Mouse (Mus musculus) midbrain, embryonic 14.5 days (tissue): ENCODE data around the gene Tmem87b. TPM values are rescaled to one million over a fixed set of nuclear protein-coding genes. Genes with fewer than 3 reads are reported as not detected.

ENCODE experiments used
- ATAC-seq: fragments of 200-750 bp; cut with Nextera tagmentation; 2 replicates; pipeline ENCODE4 v1.8.0; 2017; ENCODE audit warnings: moderate number of reproducible peaks, moderate library complexity; ENCODE audit not compliant: low FRiP score, low TSS enrichment
- DNase-seq: peaks from one replicate; pipeline ENCODE4 v3.0.0-alpha.2; 2015
- H3K27ac ChIP-seq: fragments of 300-500 bp; sonication (generic); replicated peaks from 2 replicates; pipeline ENCODE4 v1.5.1; 2014; ENCODE audit warnings: mild to moderate bottlenecking, low read depth, low read length, moderate library complexity
- H3K27me3 ChIP-seq: fragments of 300-500 bp; sonication (generic); 2 replicates; pipeline ENCODE4 v1.6.1; 2014; ENCODE audit warnings: low read length, control low read depth, mixed read lengths; ENCODE audit not compliant: control insufficient read depth, insufficient read depth
- H3K36me3 ChIP-seq: fragments of 300-500 bp; sonication (generic); 2 replicates; pipeline ENCODE4 v1.6.1; 2014; ENCODE audit warnings: low read length, control low read depth; ENCODE audit not compliant: control insufficient read depth, insufficient read depth
- H3K4me1 ChIP-seq: fragments of 300-500 bp; sonication (generic); 2 replicates; pipeline ENCODE4 v1.6.1; 2014; ENCODE audit warnings: mild to moderate bottlenecking, antibody characterized with exemption, low read length, control low read depth; ENCODE audit not compliant: control insufficient read depth, insufficient read depth
- H3K4me2 ChIP-seq: fragments of 300-500 bp; sonication (generic); 2 replicates; pipeline ENCODE4 v1.6.1; 2014; ENCODE audit warnings: mild to moderate bottlenecking, low read length, moderate library complexity
- H3K4me3 ChIP-seq: fragments of 300-500 bp; sonication (generic); replicated peaks from 2 replicates; pipeline ENCODE4 v1.5.1; 2014; ENCODE audit warnings: low read depth, low read length
- H3K9ac ChIP-seq: fragments of 300-500 bp; sonication (generic); replicated peaks from 2 replicates; pipeline ENCODE4 v1.6.1; 2014; ENCODE audit warnings: mild to moderate bottlenecking, low read length, moderate library complexity
- H3K9me3 ChIP-seq: fragments of 300-500 bp; sonication (generic); 2 replicates; pipeline ENCODE4 v1.6.1; 2016; ENCODE audit warnings: low read length, control low read depth, mixed read lengths; ENCODE audit not compliant: control insufficient read depth
- WGBS: fragments of 180-500 bp; shearing (Covaris S2); extraction: QIAGEN DNeasy Blood & Tissue Kit; methylation state at CpG from one replicate; pipeline ENCODE4 v1.1.7; 2014; 5-methylcytosine and 5-hydroxymethylcytosine counted together
- polyA plus RNA-seq: library from polyadenylated mRNA; unstranded; fragments of >200 nt; fragmentation: Nextera tagmentation; extraction: Ambion mirVana; gene quantifications from 2 replicates; pipeline ENCODE4 v1.2.1, GENCODE M21; 2014

The Tmem87b gene
- polyA plus RNA-seq, 1 experiment from 2014 or later = 39.0 TPM

DNA sequence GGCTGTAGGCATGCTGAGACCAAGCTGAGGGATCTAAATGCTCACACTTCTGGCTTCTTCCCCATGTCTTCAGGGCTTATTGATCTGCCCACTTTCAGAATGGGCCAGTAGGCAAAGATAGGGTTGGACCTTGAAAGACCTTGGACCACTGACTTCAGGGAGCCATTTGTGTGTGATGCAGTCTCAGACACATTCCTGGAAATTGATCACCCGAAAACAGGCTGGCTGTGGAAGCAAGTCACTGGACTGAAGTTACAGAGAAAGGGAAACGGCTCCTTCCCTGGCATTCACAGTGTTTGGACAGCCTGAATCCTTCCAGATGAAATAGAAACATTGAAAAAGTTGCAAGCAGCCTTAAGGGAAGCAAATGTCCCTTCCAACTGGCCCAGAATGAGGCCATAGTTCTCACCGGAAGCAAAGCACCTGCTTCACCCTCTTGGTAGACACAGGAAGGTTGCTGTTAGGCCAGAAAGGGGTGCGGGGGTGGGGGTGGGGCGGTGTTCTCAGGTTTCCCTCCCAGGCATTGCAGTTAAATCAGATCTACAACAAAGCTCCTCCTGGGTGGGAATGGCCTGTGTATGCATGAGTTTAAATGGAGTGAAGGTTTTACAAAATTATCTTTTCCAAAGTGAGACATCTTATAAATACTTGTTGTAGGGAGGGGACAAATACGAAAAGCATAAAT lies 70.1 kb downstream of the Tmem87b start:
- Histone ChIP-seq H3K4me2 (no peak overlapping the region), H3K4me1 (no peaks in the 10 kb centered on the region), H3K9me3 (peaks cover 2% of the 10 kb centered on the region; the same call in 1 of the 2 replicates), H3K36me3 (no peaks in the 10 kb centered on the region), H3K9ac (no peak overlapping the region), H3K27me3 (no peaks in the 10 kb centered on the region), H3K27ac (no peak overlapping the region), H3K4me3 (no peak overlapping the region)
- DNase-seq = no peak
- no peak for ATAC-seq
- WGBS = 53% methylated on average over 6 of the region's 6 CpGs

DNA sequence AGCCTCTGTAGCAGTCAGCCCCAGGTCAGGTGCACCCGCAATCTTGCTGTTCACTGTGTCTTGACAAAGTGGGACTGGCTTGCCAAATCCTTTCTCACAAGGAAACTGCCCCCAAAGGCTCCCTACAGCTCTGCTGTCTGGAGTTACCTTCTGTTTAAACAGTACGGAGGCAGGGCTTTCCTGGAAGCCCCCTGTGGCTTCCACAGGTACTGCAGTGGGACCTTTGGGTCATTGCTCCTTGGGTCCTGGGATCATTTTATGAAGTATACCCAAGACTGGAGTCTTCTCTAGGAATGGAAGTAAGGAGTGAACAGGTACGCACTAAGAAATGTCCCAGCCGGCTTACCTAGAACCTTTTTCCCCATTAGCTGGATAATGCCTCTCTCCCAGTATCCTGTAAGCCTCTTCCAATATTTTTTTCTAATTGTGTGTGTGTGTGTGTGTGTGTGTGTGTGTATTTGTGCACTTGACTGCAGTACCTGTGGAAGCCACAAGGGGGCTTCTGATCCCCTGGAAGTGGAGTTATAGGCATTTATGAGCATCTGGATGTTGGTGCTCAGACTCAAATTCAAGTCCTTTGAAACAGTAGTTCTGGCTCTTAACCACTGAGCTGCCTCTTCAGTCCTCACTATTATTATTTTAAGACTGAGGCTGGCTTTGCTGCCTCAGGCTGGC lies 72.9 kb downstream of the Tmem87b start:
- ATAC-seq (no peak), DNase-seq (no peak)
- H3K4me2 ChIP-seq = no peak overlapping the region

DNA sequence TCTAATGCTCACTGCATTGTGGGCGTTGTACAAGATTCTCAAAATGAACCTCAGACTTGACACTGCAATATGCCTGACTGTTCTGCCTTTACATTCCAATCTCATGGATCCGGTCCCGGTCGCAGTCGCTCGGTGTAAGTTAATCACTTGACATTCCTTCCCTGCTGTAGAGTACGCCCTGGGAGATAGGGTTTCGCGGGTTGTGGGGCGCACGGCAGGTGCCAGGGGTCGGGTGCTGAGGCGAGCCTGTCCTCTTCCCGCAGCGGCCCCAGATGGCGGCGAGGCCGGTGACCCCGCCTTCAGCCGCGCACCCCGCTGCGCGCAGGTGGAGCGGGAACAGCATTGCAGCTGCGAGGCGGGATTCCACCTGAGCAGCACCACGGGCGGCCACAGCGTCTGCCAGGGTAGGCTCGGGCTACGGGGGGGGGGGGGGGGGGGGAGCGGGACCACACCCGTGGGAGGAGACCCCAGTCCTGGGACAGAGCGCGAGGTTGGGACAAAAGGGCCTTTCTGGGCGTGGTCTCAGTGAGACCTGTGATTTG lies 74.3 kb downstream of the Tmem87b start:
- Histone ChIP-seq H3K4me3 (peak overlapping the region; percentile 39), H3K4me2 (peak overlapping the region; percentile 75), H3K27me3 (no peaks in the 10 kb centered on the region), H3K4me1 (no peaks in the 10 kb centered on the region), H3K9me3 (peaks cover 2% of the 10 kb centered on the region; the same call in 1 of the 2 replicates), H3K36me3 (no peaks in the 10 kb centered on the region), H3K27ac (no peak overlapping the region), H3K9ac (peak overlapping the region; percentile 57)
- peak; percentile 17; the same call in 1 of the 2 replicates for ATAC-seq
- 4% methylated on average over 36 of the region's 37 CpGs for WGBS
- peak; percentile 52 for DNase-seq

More for the DNA sequence above, 72.9 kb downstream of the Tmem87b start:
- H3K9ac ChIP-seq = no peak overlapping the region
- H3K4me3 ChIP-seq = no peak overlapping the region
- H3K4me1 ChIP-seq = no peaks in the 10 kb centered on the region
- H3K36me3 ChIP-seq = no peaks in the 10 kb centered on the region
- 86% methylated on average over 4 of the region's 4 CpGs for WGBS
- H3K27me3 ChIP-seq = no peaks in the 10 kb centered on the region
- H3K9me3 ChIP-seq = peaks cover 2% of the 10 kb centered on the region; the same call in 1 of the 2 replicates
- no peak overlapping the region for H3K27ac ChIP-seq

DNA sequence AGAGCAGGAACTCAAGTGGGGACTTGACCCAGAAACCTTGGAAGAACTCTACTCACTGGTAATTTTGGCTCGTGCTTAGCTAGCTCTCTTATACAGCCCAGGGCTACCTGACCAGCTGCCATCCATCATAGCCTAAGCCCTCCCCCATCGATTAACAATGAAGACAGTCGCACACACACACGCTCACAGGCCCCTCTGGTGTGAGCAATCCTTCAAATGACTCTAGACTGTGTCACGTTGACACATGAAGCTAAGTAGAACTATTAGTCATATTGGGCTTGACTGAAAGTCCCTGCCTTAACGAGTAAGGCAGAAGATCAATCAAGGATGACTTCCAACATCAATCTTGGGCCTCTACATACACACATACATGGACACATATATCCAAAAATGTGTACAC lies 84.9 kb downstream of the Tmem87b start:
- 88% methylated on average over 6 of the region's 6 CpGs for WGBS
- no peak for ATAC-seq
- Histone ChIP-seq H3K9ac (no peak overlapping the region), H3K4me3 (no peak overlapping the region), H3K27ac (no peak overlapping the region), H3K9me3 (no peaks in the 10 kb centered on the region), H3K4me1 (no peaks in the 10 kb centered on the region), H3K36me3 (no peaks in the 10 kb centered on the region), H3K27me3 (no peaks in the 10 kb centered on the region), H3K4me2 (no peak overlapping the region)
- no peak for DNase-seq

DNA sequence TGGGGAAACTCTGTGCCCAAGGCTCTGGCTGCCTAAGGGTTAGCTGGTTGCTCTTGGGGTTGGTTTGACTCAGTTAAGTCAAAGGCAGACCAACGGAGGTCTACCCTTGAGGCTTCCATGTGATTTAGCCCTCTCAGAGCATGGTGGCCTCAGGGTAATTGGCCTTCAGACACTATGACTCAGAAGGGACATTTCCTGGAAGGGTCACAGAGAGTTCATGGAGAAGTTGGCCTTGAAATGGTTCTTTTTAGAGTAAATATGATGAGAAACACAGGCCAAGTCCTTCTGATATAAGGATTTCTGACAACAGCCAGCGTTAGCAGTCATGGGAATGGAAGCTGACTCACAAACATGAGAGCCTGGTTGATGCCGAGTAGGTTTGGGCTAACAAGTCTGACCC lies 85.7 kb downstream of the Tmem87b start:
- no peaks in the 10 kb centered on the region for H3K9me3 ChIP-seq
- no peak overlapping the region for H3K4me3 ChIP-seq
- H3K36me3 ChIP-seq = no peaks in the 10 kb centered on the region
- H3K9ac ChIP-seq = no peak overlapping the region
- WGBS = 88% methylated on average over 3 of the region's 3 CpGs
- H3K27me3 ChIP-seq = no peaks in the 10 kb centered on the region
- H3K27ac ChIP-seq = no peak overlapping the region
- no peaks in the 10 kb centered on the region for H3K4me1 ChIP-seq
- no peak overlapping the region for H3K4me2 ChIP-seq
- ATAC-seq = no peak
- DNase-seq = no peak

Other genes with a start within 250 kb of the Tmem87b start
- gene Spdye4c, start 226.9 kb upstream of the Tmem87b start, polyA plus RNA-seq = not detected in 2 replicates
- gene Anapc1, start 130.7 kb upstream of the Tmem87b start, polyA plus RNA-seq = 51.8 and 61.5 TPM in 2 replicates
- 0.54 and 1.4 TPM in 2 replicates for gene Mertk, start 119.2 kb upstream of the Tmem87b start, polyA plus RNA-seq
- gene Fbln7, start 44.9 kb downstream of the Tmem87b start, polyA plus RNA-seq = 1.4 and 1.7 TPM in 2 replicates
- 12.4 and 14.1 TPM in 2 replicates for gene Zc3h8, start 126.0 kb downstream of the Tmem87b start, polyA plus RNA-seq
- gene Zc3h6, start 149.3 kb downstream of the Tmem87b start, polyA plus RNA-seq = 5.7 and 6.0 TPM in 2 replicates
- gene Gm10762, start 149.6 kb downstream of the Tmem87b start, polyA plus RNA-seq = 21.8 and 23.1 TPM in 2 replicates
- 1.1 and 1.2 TPM in 2 replicates for gene Vinac1, start 230.1 kb downstream of the Tmem87b start, polyA plus RNA-seq
- 28.5 and 31.1 TPM in 2 replicates for gene Ttl, start 247.8 kb downstream of the Tmem87b start, polyA plus RNA-seq